ENCODE assay signal across 9 mouse cellular contexts in the genomic region with DNA sequence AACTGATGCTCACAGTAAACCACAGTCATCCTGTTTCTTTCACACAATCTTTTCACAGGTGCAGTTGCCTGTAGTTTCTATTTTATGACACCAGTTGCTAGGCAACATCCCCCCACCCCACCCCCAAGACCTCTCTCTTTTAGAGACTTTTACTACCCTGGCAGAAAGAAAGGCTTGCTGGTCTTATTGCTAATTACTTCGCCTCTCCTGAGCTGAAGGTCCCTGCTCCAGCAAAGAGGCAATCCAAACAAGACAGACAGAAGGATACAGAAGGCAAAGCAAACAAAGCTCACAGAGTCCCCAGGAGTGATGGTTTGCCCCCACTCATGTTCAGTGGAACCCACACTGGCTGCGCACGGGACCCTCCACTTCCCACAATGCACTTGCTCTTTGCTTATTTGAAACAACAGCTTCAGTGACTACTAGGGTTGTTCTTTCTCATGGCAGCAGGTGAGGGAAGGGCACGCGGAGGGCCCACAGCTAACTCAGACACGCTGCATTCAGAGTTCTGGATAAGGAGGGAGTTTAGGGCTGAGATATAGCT.
A peak's percentile ranks its signal among the peaks of the same experiment; 100 is the strongest.
DNase-seq lines count a peak whose midpoint lies in the region; ATAC-seq and TF ChIP-seq lines count a peak whose summit lies in the region.
"Had no signal": no experiment of that assay in that cellular context is flagged by ENCODE, and none has a peak within 500 bp of the region (broad histone marks: within the 10 kb centered on the region; RNA-seq: fewer than 3 reads in every experiment).

No protein-coding gene starts in this region.

- in situ Hi-C loops in CH12.LX (cut with MboI; ENCODE audit: low pct_ligation_motif_present, low pct_unique_long_range_greater_than_20kb, low sequenced_read_pairs), result no loop called here

- no peaks in the 10 kb centered on the region for H3K9me3 ChIP-seq in hindbrain, embryonic 10.5 days
- H3K9me3 ChIP-seq in hindbrain, embryonic 13.5 days, result no peaks in the 10 kb centered on the region
- no peaks in the 10 kb centered on the region for H3K9me3 ChIP-seq in CH12.LX (replicated peaks; ENCODE audit: low read length)
- H3K9me3 ChIP-seq in neural tube, embryonic 15.5 days (replicated peaks), result no peaks in the 10 kb centered on the region
- H3K9me3 ChIP-seq in midbrain, embryonic 13.5 days, result no peaks in the 10 kb centered on the region

- no peak for ATAC-seq in hindbrain, embryonic 13.5 days (ENCODE audit: low FRiP score)
- ATAC-seq in neural tube, embryonic 15.5 days (ENCODE audit: low FRiP score), result no peak
- no peak for ATAC-seq in midbrain, embryonic 13.5 days

- peaks cover 7% of the 10 kb centered on the region for H3K4me1 ChIP-seq in hindbrain, embryonic 10.5 days (replicated peaks)
- peaks cover 14% of the 10 kb centered on the region; the same call in 1 of the 2 replicates for H3K4me1 ChIP-seq in hindbrain, embryonic 13.5 days (replicated peaks)
- H3K4me1 ChIP-seq in CH12.LX (ENCODE audit: control insufficient read depth in 1 of 2, insufficient read depth in 2 of 2), result peaks cover 12 to 30% of the 10 kb centered on the region in 2 experiments
- H3K4me1 ChIP-seq in neural tube, embryonic 15.5 days, result peaks cover 13% of the 10 kb centered on the region
- peaks cover 11% of the 10 kb centered on the region for H3K4me1 ChIP-seq in midbrain, embryonic 13.5 days (replicated peaks)

- TF ChIP-seq RAD21 in CH12.LX (IDR thresholded peaks at IDR 0.05; ENCODE audit: low read depth, low read length), result no peak

- no peak for TF ChIP-seq CTCF in CH12.LX (conservative IDR thresholded peaks at IDR 0.05 in 1 of 2, IDR thresholded peaks at IDR 0.05 in 1 of 2; ENCODE audit: low read depth in 2 of 2, low read length in 2 of 2)

- dilution Hi-C loops in CH12.LX (cut with MboI; ENCODE audit: extremely low pct_ligation_motif_present, extremely low pct_unique_long_range_greater_than_20kb, low sequenced_read_pairs), result no loop called here

- 0 out of 2 replicates have a peak overlapping the region, but pooled peaks have one; percentile 1 for H3K27ac ChIP-seq in hindbrain, embryonic 10.5 days
- no peak overlapping the region for H3K27ac ChIP-seq in hindbrain, embryonic 13.5 days
- H3K27ac ChIP-seq in CH12.LX (ENCODE audit: insufficient read depth, low read depth), result peak overlapping the region; percentile 62
- no peak overlapping the region; the same call in 1 of the 2 replicates for H3K27ac ChIP-seq in neural tube, embryonic 15.5 days (replicated peaks)
- H3K27ac ChIP-seq in midbrain, embryonic 13.5 days, result no peak overlapping the region

- no peak for DNase-seq in hindbrain, embryonic 10.5 days (ENCODE audit: low spot score)
- peak; percentile 83 for DNase-seq in CH12.LX (ENCODE audit: extremely low read depth)
- peak; percentile 94 for DNase-seq in induced T-regulatory cell, adult 2 months (ENCODE audit: low read depth)
- no peak for DNase-seq in left cerebral cortex, postnatal 36 days (ENCODE audit: low spot score in 2 of 2)
- DNase-seq in right cerebral cortex, postnatal 10 days (ENCODE audit: low spot score in 2 of 2), result no peak
- DNase-seq: gastrocnemius, postnatal 36 days had no signal

- H3K27me3 ChIP-seq in hindbrain, embryonic 10.5 days (ENCODE audit: insufficient read depth, poor library complexity, severe bottlenecking), result no peaks in the 10 kb centered on the region
- H3K27me3 ChIP-seq in hindbrain, embryonic 13.5 days, result no peaks in the 10 kb centered on the region
- no peaks in the 10 kb centered on the region for H3K27me3 ChIP-seq in CH12.LX (replicated peaks)
- no peaks in the 10 kb centered on the region for H3K27me3 ChIP-seq in neural tube, embryonic 15.5 days (replicated peaks)
- no peaks in the 10 kb centered on the region for H3K27me3 ChIP-seq in midbrain, embryonic 13.5 days

- no peak overlapping the region for H3K4me2 ChIP-seq in hindbrain, embryonic 13.5 days
- peak overlapping the region; percentile 58 for H3K4me2 ChIP-seq in CH12.LX (ENCODE audit: insufficient read depth, low read depth, poor library complexity, severe bottlenecking)
- H3K4me2 ChIP-seq in neural tube, embryonic 15.5 days, result peak overlapping the region; percentile 48
- no peak overlapping the region for H3K4me2 ChIP-seq in midbrain, embryonic 13.5 days (replicated peaks)

- intact Hi-C loops in left cerebral cortex, postnatal 36 days (cut with DNase I), result no loop called here

- TF ChIP-seq POLR2A in CH12.LX (IDR thresholded peaks at IDR 0.05; ENCODE audit: low read depth, low read length), result peak; percentile 45; the same call in 1 of the 2 replicates

- peaks cover 69% of the 10 kb centered on the region for H3K79me2 ChIP-seq in CH12.LX (replicated peaks; ENCODE audit: control insufficient read depth, extremely low read depth, insufficient read depth, poor library complexity, severe bottlenecking)

- peaks cover 3% of the 10 kb centered on the region for H3K36me3 ChIP-seq in hindbrain, embryonic 10.5 days
- H3K36me3 ChIP-seq in hindbrain, embryonic 13.5 days, result no peaks in the 10 kb centered on the region
- H3K36me3 ChIP-seq in CH12.LX (replicated peaks in 1 of 2; ENCODE audit: control insufficient read depth in 1 of 2, insufficient read depth in 1 of 2, low read length in 1 of 2), result peaks cover 19 to 40% of the 10 kb centered on the region in 2 experiments
- H3K36me3 ChIP-seq in neural tube, embryonic 15.5 days, result no peaks in the 10 kb centered on the region
- no peaks in the 10 kb centered on the region for H3K36me3 ChIP-seq in midbrain, embryonic 13.5 days

- no peak overlapping the region for H3K4me3 ChIP-seq in hindbrain, embryonic 10.5 days
- H3K4me3 ChIP-seq in hindbrain, embryonic 13.5 days, result no peak overlapping the region
- H3K4me3 ChIP-seq in CH12.LX (replicated peaks in 1 of 3; ENCODE audit: low read depth in 2 of 3, low read length in 2 of 3, poor library complexity in 1 of 3), result peak overlapping the region; percentile 26 to 60 (median 27)
- no peak overlapping the region for H3K4me3 ChIP-seq in neural tube, embryonic 15.5 days (replicated peaks)
- H3K4me3 ChIP-seq in midbrain, embryonic 13.5 days (replicated peaks), result no peak overlapping the region

- TF ChIP-seq EP300 in CH12.LX (IDR thresholded peaks at IDR 0.05; ENCODE audit: low read length), result peak; percentile 67

- H3K9ac ChIP-seq in hindbrain, embryonic 13.5 days, result no peak overlapping the region
- H3K9ac ChIP-seq in CH12.LX (ENCODE audit: insufficient read depth, low read depth), result peak overlapping the region; percentile 19; the same call in 1 of the 2 replicates
- no peak overlapping the region for H3K9ac ChIP-seq in neural tube, embryonic 15.5 days (replicated peaks)
- H3K9ac ChIP-seq in midbrain, embryonic 13.5 days (replicated peaks), result no peak overlapping the region

- 78% methylated on average over 6 of the region's 6 CpGs for whole genome bisulfite sequencing in hindbrain, embryonic 10.5 days
- WGBS in hindbrain, embryonic 13.5 days, result 60% methylated on average over 6 of the region's 6 CpGs
- WGBS in neural tube, embryonic 15.5 days, result 15% methylated on average over 6 of the region's 6 CpGs
- 60% methylated on average over 6 of the region's 6 CpGs for WGBS in midbrain, embryonic 13.5 days

TF ChIP-seq in CH12.LX, 34 proteins besides CTCF, POLR2A, EP300 and RAD21:
- TF ChIP-seq TCF12 (IDR thresholded peaks at IDR 0.05; ENCODE audit: low read depth, low read length), result no peak
- TF ChIP-seq USF1 (IDR thresholded peaks at IDR 0.05; ENCODE audit: low read depth, low read length), result no peak
- TF ChIP-seq TBP (conservative IDR thresholded peaks at IDR 0.05; ENCODE audit: low read depth, low read length), result no peak
- TF ChIP-seq JUND (conservative IDR thresholded peaks at IDR 0.05; ENCODE audit: low read depth, low read length), result no peak
- peak; percentile 72 for TF ChIP-seq BHLHE40 (IDR thresholded peaks at IDR 0.05; ENCODE audit: low read depth, low read length)
- no peak for TF ChIP-seq CHD1 (IDR thresholded peaks at IDR 0.05; ENCODE audit: low read depth, low read length)
- no peak for TF ChIP-seq RCOR1 (conservative IDR thresholded peaks at IDR 0.05; ENCODE audit: low read depth, low read length)
- no peak for TF ChIP-seq MAFK (IDR thresholded peaks at IDR 0.05; ENCODE audit: insufficient replicate concordance, low read length)
- TF ChIP-seq MAX (IDR thresholded peaks at IDR 0.05; ENCODE audit: low read length), result 0 out of 2 replicates have a peak, but pooled peaks have one; percentile 11
- no peak; the same call in 1 of the 2 replicates for TF ChIP-seq MYC (IDR thresholded peaks at IDR 0.05; ENCODE audit: low read depth, low read length)
- TF ChIP-seq MEF2A (IDR thresholded peaks at IDR 0.05; ENCODE audit: borderline replicate concordance, low read depth, low read length), result no peak
- no peak for TF ChIP-seq NELFE (IDR thresholded peaks at IDR 0.05; ENCODE audit: low read depth, low read length)
- no peak for TF ChIP-seq KAT2A (IDR thresholded peaks at IDR 0.05; ENCODE audit: insufficient replicate concordance, low read length)
- no peak for TF ChIP-seq MAZ (IDR thresholded peaks at IDR 0.05; ENCODE audit: low read depth, low read length)
- TF ChIP-seq ZMIZ1 (IDR thresholded peaks at IDR 0.05; ENCODE audit: low read depth, low read length), result no peak
- no peak for TF ChIP-seq ZNF384 (IDR thresholded peaks at IDR 0.05; ENCODE audit: low read depth, low read length)
- no peak; the same call in 1 of the 2 replicates for TF ChIP-seq ETS1 (conservative IDR thresholded peaks at IDR 0.05; ENCODE audit: low read depth, low read length)
- TF ChIP-seq NRF1 (IDR thresholded peaks at IDR 0.05; ENCODE audit: low read depth, low read length), result no peak
- TF ChIP-seq IRF4 (IDR thresholded peaks at IDR 0.05; ENCODE audit: low read depth, low read length), result no peak
- no peak for TF ChIP-seq MXI1 (IDR thresholded peaks at IDR 0.05; ENCODE audit: low read depth, low read length)
- TF ChIP-seq SIN3A (IDR thresholded peaks at IDR 0.05; ENCODE audit: low read length), result peak; percentile 46
- no peak for TF ChIP-seq JUN (IDR thresholded peaks at IDR 0.05; ENCODE audit: insufficient read depth, low read depth, low read length)
- TF ChIP-seq ZC3H11A (IDR thresholded peaks at IDR 0.05; ENCODE audit: low read depth, low read length), result no peak
- 0 out of 2 replicates have a peak, but pooled peaks have one; percentile 29 for TF ChIP-seq CHD2 (IDR thresholded peaks at IDR 0.05; ENCODE audit: low read length)
- TF ChIP-seq E2F4 (IDR thresholded peaks at IDR 0.05; ENCODE audit: insufficient replicate concordance, low read depth, low read length), result no peak
- TF ChIP-seq UBTF (IDR thresholded peaks at IDR 0.05; ENCODE audit: low read depth, low read length), result no peak
- TF ChIP-seq GABPA (IDR thresholded peaks at IDR 0.05; ENCODE audit: insufficient replicate concordance, low read depth, low read length), result no peak
- TF ChIP-seq HCFC1 (IDR thresholded peaks at IDR 0.05; ENCODE audit: low read depth, low read length), result no peak
- TF ChIP-seq PAX5 (IDR thresholded peaks at IDR 0.05; ENCODE audit: low read length), result no peak

Comparison
In these comparisons a context has a peak if more than half of its experiments do, and no peak if none do; other contexts are left out.
1. H3K27ac ChIP-seq: peak in hindbrain, embryonic 10.5 days (single experiment) and CH12.LX (single experiment); none in hindbrain, embryonic 13.5 days (single experiment), neural tube, embryonic 15.5 days (single experiment) and midbrain, embryonic 13.5 days (single experiment).
2. DNase-seq: peak in CH12.LX (single experiment) and induced T-regulatory cell, adult 2 months (single experiment); none in hindbrain, embryonic 10.5 days (single experiment), left cerebral cortex, postnatal 36 days (0 of 2) and right cerebral cortex, postnatal 10 days (0 of 2).
3. H3K4me3 ChIP-seq: peak in CH12.LX (3 of 3); none in hindbrain, embryonic 10.5 days (single experiment), hindbrain, embryonic 13.5 days (single experiment), neural tube, embryonic 15.5 days (single experiment) and midbrain, embryonic 13.5 days (single experiment).
4. H3K4me2 ChIP-seq: peak in CH12.LX (single experiment) and neural tube, embryonic 15.5 days (single experiment); none in hindbrain, embryonic 13.5 days (single experiment) and midbrain, embryonic 13.5 days (single experiment).